Mouse (Mus musculus) olfactory bulb, adult 2 months (tissue): Measurements from ENCODE around the gene Lbr. TPM values are rescaled to one million over a fixed set of nuclear protein-coding genes. Genes with fewer than 3 reads are reported as not detected.

Source experiments
- H3K27ac ChIP-seq: fragments of 200-500 bp; 2 replicates; pipeline ENCODE4 v1.5.1; 2012; ENCODE audit warnings: low read depth, low read length; ENCODE audit not compliant: insufficient read depth
- H3K4me1 ChIP-seq: fragments of 200-500 bp; 2 replicates; pipeline ENCODE4 v1.6.1; 2012; ENCODE audit warnings: low read length; ENCODE audit not compliant: control insufficient read depth, insufficient read depth
- H3K4me3 ChIP-seq: fragments of 200-500 bp; 2 replicates; pipeline ENCODE4 v1.5.1; 2012; ENCODE audit warnings: mild to moderate bottlenecking, low read depth, low read length, moderate library complexity; ENCODE audit not compliant: insufficient read depth
- CTCF ChIP-seq: fragments of 200-500 bp; IDR thresholded peaks from 2 replicates; pipeline ENCODE4 v1.5.1; 2012; ENCODE audit warnings: low read depth, mild to moderate bottlenecking, low read length, moderate library complexity; ENCODE audit not compliant: insufficient read depth
- POLR2A ChIP-seq: fragments of 200-500 bp; IDR thresholded peaks from 2 replicates; pipeline ENCODE4 v1.6.1; 2012; ENCODE audit warnings: mild to moderate bottlenecking, low read depth, low read length, moderate library complexity; ENCODE audit not compliant: insufficient read depth
- WGBS: fragments of 180-500 bp; shearing (Covaris S2); methylation state at CpG from one replicate; pipeline ENCODE4 v1.1.7; 2018; 5-methylcytosine and 5-hydroxymethylcytosine counted together
- polyA plus RNA-seq: library from polyadenylated mRNA; stranded (reverse); fragments of >200 nt; gene quantifications from 2 replicates; pipeline ENCODE4 v1.2.4, GENCODE M21; 2012; ENCODE audit warnings: low replicate concordance; ENCODE audit not compliant: missing spikeins, insufficient read depth, insufficient read length

Gene Lbr
- polyA plus RNA-seq, 1 experiment = not detected

- H3K4me1 ChIP-seq = peaks cover 7% of the 10 kb centered on the region
- H3K4me3 ChIP-seq = no peak overlapping the region
- TF ChIP-seq POLR2A = no peak
- no peak for TF ChIP-seq CTCF
- H3K27ac ChIP-seq = no peak overlapping the region
- WGBS = 96% methylated on average over 2 of the region's 2 CpGs
Observed at GRCm38 (mm10) chr1:181854829-181855228, 12.0 kb upstream of the Lbr start.

GRCm38 (mm10) chr1:181853081-181853736 lies 10.4 kb upstream of the Lbr start:
- TF ChIP-seq CTCF (no peak), POLR2A (no peak)
- H3K27ac ChIP-seq = no peak overlapping the region
- H3K4me3 ChIP-seq = no peak overlapping the region; the same call in 1 of the 2 replicates
- WGBS = 24% methylated on average over 21 of the region's 21 CpGs
- peaks cover 7% of the 10 kb centered on the region for H3K4me1 ChIP-seq

GRCm38 (mm10) chr1:181852466-181852865 lies 9.6 kb upstream of the Lbr start:
- Histone ChIP-seq H3K4me1 (peaks cover 7% of the 10 kb centered on the region), H3K4me3 (peak overlapping the region; percentile 11; the same call in 1 of the 2 replicates), H3K27ac (no peak overlapping the region)
- 58% methylated on average over 13 of the region's 13 CpGs for WGBS
- no peak for TF ChIP-seq POLR2A
- TF ChIP-seq CTCF = no peak

GRCm38 (mm10) chr1:181851521-181852310 lies 8.9 kb upstream of the Lbr start:
- TF ChIP-seq POLR2A (no peak), CTCF (no peak)
- H3K4me3 ChIP-seq = no peak overlapping the region
- WGBS = 81% methylated on average over 12 of the region's 12 CpGs
- peaks cover 7% of the 10 kb centered on the region for H3K4me1 ChIP-seq
- H3K27ac ChIP-seq = no peak overlapping the region

DNA sequence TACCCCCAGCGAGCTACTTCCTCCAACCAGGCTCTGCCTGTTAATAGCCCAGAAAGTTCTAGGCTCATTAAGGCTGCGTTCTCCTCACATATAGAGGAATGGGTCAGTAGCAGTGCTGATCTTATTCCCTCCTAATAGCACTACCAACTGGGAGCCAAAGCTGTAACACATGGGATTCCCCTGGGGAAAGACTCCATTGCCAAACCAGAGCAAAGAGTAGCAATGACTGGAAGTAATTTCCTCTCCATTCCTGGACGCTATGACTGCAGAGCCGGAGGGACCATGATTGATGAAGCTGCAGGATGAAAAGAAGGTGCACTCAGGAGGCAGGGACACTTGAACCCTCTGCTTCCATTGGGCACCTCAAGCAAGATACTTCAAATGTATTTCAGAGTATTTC lies 7.6 kb upstream of the Lbr start:
- Histone ChIP-seq H3K27ac (no peak overlapping the region), H3K4me1 (peaks cover 7% of the 10 kb centered on the region), H3K4me3 (no peak overlapping the region)
- 80% methylated on average over 4 of the region's 4 CpGs for WGBS
- TF ChIP-seq POLR2A (no peak), CTCF (no peak)

DNA sequence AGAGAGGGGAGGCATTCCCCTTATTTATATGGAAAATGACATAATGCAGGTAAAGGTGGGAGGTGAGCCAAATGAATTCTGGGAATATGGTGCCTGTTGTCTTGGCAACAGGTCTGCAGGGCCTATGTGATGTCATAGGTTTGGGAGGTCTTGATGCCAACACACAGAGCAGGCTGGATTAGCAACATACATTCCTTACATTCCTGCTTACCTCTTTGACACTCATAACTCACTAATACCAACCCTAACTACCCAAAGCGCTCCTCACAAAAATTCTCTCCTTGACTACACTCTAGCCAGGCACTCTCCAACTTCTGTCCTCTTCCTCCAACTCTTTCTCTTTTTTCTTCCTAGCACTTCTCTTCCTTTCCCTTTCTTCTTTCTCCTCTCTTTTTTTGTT lies 5.4 kb upstream of the Lbr start:
- no peak overlapping the region for H3K27ac ChIP-seq
- TF ChIP-seq POLR2A (no peak), CTCF (no peak)
- 100% methylated on average over 1 of the region's 1 CpGs for WGBS
- peaks cover 2% of the 10 kb centered on the region for H3K4me1 ChIP-seq
- H3K4me3 ChIP-seq = no peak overlapping the region

DNA sequence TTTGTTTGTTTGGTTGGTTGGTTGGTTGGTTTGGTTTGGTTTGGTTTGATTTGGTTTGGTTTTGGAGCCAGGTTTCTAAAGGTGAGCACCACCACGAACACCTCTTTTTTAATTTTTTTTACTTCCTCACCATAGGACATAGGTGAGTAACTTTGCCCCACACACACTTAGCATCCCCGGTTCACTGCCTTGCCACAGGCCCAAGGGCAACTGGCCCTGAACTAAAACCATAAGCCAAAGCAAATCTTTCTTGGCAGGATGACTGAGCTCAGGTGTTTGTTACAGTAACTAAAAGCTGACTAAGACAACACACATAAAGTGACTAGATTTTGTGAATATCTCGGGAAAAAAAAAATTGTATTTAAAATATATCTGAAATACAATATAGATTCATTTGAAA lies 4.5 kb upstream of the Lbr start:
- WGBS = 94% methylated on average over 3 of the region's 3 CpGs
- Histone ChIP-seq H3K4me3 (no peak overlapping the region), H3K4me1 (0 out of 2 replicates have a peak, but pooled peaks cover 3% of the 10 kb centered on the region), H3K27ac (no peak overlapping the region)
- TF ChIP-seq CTCF (no peak), POLR2A (no peak)

DNA sequence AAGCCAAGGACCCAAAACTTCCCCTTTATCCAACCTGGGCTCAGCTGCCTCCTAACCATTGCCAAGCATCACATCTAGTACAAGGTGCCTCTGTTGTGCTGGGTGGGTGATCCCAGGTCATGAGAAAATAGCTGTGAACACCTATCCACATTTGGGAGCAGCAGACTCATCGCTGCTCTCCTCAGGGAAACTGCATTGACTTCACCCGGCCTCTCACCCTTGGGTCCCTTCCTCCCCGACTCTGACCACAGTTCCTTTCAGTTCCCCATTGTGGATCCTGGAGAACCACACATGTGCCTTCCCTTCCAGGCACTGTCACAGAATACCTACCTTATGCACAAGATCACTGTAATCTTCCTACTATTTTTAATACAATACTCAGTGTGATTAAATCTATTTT lies 2.9 kb upstream of the Lbr start:
- no peak overlapping the region for H3K4me3 ChIP-seq
- 96% methylated on average over 3 of the region's 3 CpGs for WGBS
- H3K4me1 ChIP-seq = 0 out of 2 replicates have a peak, but pooled peaks cover 3% of the 10 kb centered on the region
- H3K27ac ChIP-seq = no peak overlapping the region
- no peak for TF ChIP-seq POLR2A
- no peak for TF ChIP-seq CTCF

DNA sequence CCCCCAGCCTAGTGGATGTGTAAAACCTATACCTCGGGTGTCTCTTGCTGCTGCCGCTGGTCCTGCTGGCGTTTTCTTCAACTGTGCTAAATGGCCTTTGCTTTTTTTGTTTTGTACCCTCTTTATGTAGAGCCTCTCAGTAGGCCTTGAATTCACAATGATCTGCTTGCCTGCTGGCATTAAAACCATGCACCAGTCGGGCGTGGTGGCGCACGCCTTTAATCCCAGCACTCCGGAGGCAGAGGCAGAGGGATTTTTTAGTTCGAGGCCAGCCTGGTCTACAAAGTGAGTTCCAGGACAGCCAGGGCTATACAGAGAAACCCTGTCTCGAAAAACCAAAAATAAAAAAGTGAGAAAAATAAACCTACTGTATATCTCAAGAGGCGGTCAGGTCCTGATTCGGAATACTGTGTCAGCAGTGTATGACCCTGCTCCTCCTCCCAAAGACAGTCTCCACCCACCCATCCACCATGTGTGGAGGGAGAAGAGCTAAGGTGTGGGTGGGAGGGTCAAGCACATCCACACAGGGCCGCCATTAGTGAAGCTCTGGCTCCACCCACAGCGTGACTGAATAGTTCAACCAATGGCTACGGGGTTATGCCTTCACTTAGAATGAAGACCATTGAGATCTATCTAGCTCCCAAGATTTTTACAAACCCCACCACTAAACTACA lies 2.2 kb upstream of the Lbr start:
- Histone ChIP-seq H3K27ac (no peak overlapping the region), H3K4me3 (no peak overlapping the region), H3K4me1 (peaks cover 4% of the 10 kb centered on the region; the same call in 1 of the 2 replicates)
- WGBS = 83% methylated on average over 15 of the region's 15 CpGs
- TF ChIP-seq POLR2A = no peak
- TF ChIP-seq CTCF = no peak
